Mouse (Mus musculus) heart, adult 8-10 months (tissue): ENCODE results near the gene Gm20388. TPM values are rescaled to one million over a fixed set of nuclear protein-coding genes. Genes with fewer than 3 reads are reported as not detected.
"Not testable (repeated sequence)": the region's sequence is repeated elsewhere in the genome, so short reads cannot be mapped to it uniquely, and the experiment has no call there.

Source experiments
- DNase-seq: peaks from one replicate; pipeline ENCODE4 v3.0.0; 2022; ENCODE audit warnings: low spot score
- total RNA-seq, 4 experiments: library from RNA; stranded (reverse); gene quantifications; 2 replicates each; pipeline ENCODE4 v1.2.4; 2022

The Gm20388 gene
- total RNA-seq, 4 experiments from 2014 or later, result 4.2 to 6.7 TPM; not detected in 2

DNA sequence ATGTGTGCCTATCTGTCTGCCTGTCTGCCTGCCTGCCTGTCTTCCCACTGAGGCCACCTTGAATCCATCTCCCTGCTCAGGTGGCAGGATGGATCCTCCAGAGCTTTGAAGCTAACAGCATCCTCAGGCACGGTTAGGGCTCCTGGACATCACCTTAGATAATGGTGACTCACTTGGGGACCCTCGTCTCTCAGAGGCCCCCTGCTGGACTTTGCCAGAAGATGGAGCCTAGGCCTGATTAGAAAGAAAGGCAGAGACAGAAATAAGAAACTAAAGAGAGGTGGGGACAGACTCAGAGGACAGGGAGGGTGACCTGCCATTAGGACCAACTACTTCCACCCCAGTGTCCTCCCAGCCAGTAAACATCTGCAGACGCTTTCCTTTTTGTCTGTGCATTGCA, 1488.5 kb downstream of the Gm20388 start:
- DNase-seq, result no peak

DNA sequence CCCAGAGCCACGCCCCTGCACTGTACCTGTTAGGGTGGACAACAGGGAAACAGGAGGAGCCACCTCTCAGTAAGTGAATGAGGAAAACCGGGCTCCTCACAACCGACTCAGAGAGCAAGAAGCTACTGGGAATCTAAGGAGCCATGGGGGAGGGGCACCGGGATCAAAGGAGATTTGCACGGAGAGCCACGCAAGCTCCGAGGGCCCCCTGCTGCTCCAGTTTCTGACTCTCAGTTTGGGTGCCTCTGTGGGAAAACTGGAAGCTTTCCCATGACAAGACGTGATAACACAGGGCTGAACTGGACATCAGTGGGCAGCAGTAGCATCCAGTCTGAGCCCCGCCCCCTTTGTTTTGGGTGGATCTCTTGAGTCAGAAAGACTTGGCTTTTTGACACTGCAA, 1489.9 kb downstream of the Gm20388 start:
- no peak for DNase-seq

DNA sequence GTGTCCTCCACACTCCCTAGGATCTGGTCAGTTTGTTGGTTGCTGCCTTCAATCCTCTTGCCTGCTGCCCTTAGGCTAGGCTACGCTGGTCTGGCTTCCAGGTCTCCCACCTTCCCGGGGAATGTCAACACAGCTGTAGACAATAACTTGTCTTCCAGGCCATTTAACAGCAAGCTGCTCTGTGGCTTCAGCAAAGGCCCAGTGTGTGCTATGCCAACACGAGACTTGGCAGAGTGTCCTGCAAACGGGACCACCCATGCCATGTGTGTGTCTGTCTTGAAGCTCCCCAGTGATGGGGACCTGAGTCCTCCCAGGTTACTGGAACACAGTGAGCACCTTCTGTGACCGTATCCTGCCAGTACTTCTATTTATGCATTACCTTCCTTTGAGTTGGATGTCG, 1493.2 kb downstream of the Gm20388 start:
- DNase-seq, result no peak

DNA sequence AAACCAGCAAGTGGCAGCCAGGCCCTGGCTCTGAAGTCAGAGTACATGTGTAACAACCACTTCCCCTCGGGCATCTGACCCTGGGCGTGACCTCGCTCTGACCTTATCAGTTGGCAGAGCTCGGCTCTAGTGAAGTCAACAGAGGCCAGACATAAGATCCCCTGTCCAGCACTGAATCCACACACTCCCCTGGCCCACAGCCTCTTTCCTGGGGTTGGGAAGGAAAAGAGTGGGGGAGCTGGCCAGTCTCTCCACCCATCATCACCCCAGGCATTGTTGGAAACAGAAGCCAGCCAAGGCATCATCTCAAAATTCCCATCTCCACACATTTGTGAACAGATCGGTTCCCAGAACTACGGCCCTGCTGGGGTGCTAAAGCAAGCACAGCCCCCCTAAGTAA, 1507.4 kb downstream of the Gm20388 start:
- no peak for DNase-seq

DNA sequence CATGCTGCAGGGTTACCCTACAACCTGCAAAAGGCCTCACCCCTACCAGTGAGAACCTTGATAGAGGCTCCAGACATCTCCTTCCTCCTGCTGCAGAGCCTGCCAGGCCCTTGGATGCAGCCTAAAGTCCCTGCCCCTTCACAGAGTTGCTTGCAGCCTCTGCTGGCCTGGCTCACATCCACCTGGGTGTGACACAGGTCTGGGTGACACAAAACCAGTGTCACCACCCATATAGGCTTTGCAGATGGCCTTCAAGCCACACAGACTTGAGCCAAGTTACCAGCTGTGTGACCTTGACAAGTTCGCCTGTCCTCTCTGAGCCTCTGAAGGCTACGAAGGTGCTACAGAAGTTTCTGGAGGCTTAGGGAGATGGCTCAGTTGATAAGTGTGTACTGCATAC, 1508.9 kb downstream of the Gm20388 start:
- no peak for DNase-seq

DNA sequence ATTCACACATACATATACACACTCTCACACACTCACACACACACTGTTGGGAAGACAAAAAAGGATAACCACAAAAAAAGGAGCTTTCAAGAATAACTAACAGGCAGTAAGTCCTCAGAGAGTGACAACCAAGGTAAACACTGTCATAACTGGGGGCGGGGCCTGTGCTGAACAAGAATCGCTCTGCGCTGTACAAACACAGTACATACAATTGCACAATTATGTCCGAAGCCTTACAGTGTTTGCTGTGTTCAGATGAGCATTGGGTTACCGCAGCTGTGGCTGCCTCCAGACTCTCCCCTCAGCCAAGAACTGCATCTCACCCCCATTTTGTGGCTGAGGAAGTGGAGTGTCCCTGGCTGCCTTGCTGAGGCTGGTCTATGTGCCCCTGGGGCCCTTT, 1510.4 kb downstream of the Gm20388 start:
- DNase-seq, result no peak

DNA sequence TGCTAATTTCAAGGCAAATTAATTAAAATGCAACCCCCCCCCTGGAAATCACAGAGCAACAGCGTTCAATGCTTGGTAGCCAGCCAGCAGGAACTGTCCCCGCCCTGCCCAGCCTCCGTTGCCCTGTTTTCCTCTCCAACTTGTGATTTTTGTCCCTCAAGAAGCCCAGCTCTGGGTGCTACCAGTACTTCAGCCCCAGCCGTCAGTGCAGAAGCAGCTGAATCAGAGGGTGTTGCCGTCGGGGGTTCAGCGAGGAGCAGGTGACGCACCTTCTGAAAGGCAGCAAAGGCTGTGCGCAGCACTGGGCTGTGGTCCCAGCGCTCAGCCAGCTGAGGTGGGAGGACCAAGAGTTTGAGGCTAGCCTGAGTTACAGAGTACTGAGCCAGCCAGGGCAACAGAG, 1513.4 kb downstream of the Gm20388 start:
- no peak for DNase-seq

DNA sequence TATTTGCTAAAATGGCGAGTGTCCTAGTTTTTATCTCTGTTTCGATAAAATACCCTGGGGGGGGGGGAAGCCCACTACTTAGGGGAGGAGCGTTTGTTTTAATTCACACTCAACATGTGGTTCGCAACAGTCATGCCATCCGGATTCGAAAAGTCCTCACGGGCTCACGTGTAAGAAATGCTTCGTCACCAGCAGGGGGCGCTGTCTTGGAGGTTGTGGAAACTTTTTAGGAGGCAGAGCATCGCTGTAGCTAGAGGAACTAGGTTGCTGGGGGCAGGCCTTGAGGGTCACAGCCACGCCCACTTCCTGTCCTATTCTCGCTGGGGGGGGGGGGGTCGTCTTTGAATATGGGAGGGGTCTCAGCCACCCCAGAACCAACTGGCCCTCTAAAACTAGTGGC, 1514.0 kb downstream of the Gm20388 start:
- DNase-seq, result no peak

DNA sequence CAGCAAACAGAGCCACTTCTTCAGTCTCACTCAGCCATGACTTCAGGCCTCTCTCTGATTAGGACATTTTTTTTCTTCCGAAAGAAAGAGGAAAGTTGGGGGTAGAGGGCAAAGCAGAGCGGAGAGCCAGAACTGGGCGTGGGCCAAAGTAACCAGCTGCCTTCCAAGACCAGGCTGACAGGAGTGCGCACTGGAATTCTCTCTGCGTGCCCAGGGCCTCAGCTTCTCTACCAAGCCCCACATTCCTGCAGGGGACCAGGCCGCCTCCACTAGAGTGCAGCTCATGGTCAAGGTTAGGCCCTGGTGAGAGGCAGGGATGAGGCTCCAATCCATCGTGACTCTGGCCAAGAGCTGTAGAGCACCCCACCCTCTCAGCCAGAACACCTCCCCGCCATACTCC, 1520.9 kb downstream of the Gm20388 start:
- DNase-seq, result no peak

DNA sequence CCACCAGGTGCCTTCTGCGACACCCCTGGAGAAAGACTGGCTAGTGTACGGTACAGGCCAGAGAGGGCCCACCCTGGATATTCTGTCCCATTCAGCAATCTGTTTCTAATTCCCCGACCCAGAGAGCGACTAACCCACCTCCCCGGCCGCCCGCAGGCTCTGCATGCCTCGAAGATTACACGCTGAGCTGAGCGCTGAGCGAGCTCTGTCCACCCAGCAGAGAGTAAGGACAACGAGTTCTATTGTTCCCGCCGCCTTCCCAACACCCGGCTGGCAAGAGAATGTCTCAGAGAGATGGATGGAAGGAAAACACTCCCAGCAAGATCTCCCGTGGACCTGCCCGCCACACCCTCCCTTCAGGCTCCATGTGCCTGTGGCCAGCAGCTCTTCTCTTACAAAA, 1522.8 kb downstream of the Gm20388 start:
- DNase-seq, result no peak

DNA sequence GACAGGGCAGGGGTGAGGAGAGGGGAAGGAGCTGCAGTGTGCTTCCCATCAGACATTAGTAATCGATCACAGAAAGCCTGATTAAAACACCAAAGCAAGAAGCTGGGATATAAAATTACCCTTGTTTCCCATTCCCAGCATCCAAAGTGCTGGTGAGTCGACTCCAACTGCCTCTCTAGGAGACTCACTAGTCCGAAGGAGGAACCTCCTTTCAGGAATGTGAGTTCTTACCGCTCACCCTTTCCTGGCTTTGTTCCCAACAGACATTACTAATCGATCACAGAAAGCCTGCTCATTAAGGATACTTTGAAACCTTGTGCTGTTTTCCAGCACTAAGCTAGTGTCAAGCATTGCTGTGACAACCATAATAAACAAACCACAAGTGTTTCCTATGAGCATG, 1526.0 kb downstream of the Gm20388 start:
- no peak for DNase-seq

DNA sequence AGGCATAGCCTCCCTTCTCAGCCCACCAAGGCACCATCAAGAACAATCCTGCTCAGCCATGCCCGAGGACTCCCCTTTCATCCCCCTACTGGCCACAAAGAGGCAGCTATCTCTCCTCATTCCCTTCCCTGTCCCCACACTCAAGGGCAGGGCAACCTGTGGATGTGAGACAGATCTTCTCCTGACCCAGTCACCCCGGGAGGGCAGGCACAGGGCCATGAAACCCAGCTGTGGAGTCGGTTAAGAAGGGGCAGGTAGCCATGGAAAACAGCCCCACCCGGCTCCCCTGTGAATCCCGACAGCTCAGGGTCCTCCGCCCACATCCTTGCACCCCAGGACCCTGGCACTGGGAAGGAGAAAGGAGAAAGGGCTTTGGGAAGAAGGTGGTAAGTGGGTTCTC, 1526.9 kb downstream of the Gm20388 start:
- DNase-seq, result no peak

DNA sequence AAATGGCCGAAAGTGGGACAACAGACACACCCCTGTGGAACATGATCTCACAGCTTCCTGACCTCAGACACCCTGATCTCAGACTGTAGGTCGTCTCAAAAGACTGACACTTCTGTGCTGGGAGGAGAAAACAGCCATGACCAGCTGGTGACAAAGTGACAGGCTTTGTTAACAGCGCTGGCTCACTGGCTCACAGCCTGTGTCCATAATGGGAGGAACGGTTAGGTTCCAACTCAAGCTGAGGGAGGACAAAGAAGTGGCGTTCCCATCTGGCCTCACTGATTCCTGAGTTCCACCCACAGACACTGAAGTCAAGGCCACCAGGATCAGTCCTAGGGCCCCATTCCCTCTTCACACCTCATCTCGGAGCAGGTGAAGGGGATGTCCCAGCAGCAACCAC, 1527.5 kb downstream of the Gm20388 start:
- no peak for DNase-seq

DNA sequence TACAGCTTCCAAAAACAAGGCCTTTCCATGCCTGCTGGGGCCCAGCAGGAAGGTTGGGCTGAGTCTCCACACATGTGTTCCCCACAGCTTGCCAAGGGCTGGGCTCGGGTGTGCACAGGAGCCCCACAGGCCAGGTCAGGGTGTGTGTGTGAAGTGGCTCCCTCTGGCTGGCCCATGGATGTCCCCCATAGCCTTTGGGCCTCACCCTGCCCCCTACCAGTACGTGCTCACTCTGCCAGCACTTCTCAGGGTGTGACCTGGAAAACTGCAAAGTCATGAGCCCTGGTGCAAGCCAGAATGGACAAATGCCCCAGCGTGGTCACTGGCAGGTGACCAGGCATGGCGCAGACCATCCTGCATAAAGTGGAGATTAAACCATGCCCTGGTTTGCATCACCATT, 1528.7 kb downstream of the Gm20388 start:
- no peak for DNase-seq

DNA sequence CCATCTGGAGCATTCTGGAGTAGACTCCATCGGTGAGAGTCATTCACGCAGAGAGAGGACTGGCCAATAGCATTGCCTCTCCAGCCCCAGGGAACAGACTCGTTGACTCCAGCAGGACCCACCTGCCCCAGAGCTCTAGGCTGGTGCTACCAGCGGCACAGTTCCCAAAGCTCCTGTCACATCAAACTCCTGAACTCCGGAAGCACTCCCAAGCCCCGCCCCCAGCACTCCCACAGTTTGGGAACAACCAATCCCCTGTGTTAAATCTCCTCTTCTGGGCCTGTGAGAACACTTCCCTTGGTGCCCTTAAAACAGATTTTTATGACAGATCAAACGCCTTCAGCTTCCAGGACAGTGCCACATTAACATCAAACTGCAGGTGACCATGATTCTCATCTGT, 1532.7 kb downstream of the Gm20388 start:
- DNase-seq, result no peak

DNA sequence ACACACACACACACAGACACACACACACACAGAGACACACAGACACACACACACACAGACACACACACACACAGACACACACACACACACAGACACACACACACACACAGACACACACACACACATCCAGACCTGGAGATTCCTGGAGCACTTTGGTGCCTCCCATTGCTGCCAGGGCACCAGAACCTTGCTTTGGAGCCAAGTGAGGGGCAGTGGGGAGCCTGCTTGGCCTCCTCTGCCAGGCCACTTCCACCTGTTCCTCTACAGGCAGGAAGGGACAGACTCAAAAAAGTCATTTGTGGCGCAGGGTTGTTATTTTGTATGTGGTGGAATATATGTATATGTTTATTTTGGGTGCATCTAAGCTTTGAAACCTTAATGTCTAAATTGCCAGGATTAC, 1533.9 kb downstream of the Gm20388 start:
- not testable (repeated sequence) for DNase-seq

DNA sequence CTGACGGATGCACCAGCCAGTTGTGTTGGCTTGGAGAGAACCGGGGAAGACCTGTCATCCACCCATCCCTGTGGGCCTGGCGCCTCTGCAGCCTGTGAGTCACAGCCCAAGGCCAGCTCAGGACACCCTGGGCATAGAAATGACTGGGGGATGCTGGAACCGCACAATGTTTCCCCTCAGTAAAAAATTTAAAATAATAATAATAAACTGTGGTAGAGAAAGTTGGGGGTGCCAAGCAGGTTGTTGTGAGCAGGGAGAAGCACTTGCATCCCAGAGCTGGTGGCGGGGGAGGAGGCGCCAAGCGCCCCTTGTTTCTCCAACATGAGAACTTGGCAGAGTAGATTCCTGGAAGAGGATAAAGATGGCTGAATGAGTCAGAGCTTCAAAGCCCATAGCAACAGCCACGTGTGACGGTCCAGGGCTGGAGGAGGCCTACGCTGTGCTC, 1534.4 kb downstream of the Gm20388 start:
- no peak for DNase-seq

DNA sequence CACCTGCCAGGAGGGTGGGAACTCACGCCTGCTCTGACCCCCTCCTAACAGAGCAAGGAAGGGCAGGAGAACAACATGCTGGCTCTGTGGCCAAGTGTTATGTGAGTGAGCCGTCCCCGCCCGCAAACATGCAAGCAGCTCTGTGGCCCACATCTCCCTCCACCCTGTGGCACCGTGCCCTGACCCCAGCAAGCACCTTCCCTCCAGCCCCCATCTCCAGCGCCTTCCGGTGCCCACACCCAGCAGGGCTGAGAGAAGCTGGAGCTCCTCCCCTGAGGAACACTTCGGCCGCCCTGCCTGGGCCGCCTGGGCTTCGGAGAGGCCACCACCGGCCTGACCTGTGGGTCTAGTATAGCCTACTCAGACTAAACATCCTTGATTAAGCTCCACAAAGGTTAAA, 1535.5 kb downstream of the Gm20388 start:
- no peak for DNase-seq

DNA sequence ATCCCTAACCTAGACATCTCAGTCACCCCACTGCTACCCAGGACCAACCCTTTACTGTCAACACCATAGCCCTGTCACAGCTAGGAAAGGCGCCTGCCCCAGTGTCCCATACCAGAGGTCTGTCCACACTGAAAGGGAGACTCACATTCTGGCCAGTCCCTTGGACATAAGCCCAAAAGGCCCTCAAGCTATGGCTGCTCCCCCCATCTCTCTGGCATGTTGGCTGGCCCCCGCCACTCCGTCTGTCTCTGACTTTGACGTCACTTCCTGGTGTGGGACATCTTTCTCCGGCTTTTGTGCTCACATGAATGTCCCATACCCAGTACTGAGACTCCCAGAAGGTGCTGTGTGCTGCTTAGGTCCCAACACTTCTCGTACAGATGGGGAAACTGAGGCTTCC, 1536.2 kb downstream of the Gm20388 start:
- no peak for DNase-seq

DNA sequence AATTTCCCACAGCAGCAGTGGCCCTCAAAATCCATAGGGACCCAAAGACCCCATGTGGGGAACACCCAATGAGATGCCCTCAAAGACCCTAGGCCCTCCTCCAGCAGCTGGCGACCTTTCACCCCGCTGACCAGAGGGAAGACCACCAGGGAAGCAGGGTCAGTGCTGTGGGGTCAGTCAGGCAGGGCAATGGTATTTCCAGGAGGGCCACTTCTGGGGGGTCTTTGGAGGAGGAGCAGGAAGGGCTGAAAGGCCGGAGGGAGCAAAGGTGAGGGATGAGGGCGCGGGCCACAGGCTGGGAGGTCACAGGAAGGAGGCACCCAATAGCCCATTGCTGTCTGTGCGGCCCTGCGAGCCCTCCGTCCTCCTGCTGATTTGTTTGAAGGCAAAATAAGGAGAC, 1539.6 kb downstream of the Gm20388 start:
- no peak for DNase-seq

DNA sequence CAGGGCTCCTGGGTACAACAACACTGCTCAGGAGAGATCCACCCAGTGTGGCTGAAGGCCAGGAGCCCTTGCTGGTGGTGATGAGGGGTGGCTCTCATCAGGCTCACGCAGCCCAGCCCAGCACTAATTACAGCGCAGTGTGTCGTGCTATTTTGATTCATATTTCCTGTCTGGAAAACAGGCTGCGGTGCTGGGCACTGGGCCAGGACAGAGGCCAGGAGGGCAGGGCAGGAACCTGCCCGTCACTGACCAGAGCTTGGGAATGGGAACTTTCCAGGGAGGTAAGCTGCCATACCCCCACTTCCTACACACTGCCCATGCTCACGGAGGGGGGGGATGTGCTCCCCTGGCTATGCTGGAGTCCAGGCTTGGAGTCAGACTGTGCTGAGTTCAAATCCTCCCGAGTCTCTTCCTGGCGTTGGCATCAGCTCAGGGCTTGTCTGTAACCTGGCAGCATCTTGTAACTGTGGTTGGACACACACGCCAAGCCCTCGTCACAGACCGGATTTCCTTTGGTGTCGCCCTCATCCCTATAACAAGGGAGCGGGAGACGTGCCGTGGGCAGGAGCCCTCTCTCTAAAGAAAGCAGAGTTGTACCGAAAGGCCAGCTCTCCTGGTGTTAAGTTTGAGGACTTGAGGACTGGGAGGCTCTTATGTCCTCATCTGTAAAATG, 1540.9 kb downstream of the Gm20388 start:
- DNase-seq, result peak; percentile 73

DNA sequence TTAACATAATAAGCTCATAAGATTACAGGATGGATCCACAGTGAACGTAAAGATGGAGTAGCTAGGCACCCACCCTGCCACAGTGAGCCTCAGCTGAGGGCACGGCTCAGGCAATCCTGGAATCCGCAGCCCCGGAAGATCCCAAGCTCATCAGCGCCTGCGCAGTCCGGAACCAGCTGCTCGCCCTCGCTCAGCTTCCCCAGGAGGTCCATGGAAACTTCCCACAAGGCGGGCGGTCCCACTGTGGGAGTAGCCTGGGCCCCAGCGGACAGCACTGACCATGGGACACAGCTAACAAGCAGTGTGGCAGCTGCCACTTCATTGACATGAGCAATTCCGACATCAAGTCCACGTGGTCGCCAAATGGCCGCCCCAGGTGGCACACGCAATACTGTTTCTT, 1544.1 kb downstream of the Gm20388 start:
- DNase-seq, result no peak

DNA sequence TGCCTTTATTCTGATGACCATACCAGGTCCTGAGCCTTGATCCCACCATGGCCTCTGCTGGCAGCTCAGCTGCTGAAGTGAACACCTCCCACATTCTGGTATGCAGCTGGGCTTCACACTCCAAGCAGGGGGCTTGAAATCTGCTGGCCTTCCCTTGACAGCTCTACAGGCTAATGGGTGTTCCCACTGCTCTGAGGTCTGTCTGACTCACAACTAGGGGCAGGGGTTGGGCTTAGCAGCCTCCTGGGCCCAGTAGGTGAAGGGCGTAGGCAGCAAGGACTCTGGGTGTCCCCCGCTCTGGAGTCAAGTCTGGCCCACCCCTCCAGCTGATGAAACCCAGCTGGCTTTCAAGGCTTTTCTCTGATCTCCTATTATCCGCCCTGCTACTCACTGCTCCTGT, 1550.6 kb downstream of the Gm20388 start:
- no peak for DNase-seq

DNA sequence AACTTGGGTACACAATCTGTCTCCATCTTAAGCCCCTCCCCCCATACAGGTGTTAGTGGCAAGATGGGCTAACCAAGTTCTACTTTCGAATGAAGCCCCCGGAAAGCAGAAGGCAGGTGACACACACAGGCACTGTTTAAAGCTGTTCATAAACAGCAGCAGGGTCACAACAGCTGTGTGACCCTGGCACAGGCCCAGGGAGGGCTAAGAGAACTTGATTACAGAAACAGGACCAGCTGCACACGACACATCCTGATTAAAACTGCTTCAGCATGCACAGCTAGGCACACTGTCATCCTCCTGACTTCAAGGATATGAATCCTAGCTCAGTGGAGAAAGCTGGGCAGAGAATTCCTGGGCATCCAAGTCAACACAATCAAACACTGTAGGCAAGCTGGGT, 1551.5 kb downstream of the Gm20388 start:
- no peak for DNase-seq
